Mouse (Mus musculus) kidney, adult 8-10 months (tissue): ENCODE results near the gene Nfkb1.

Experiments
- DNase-seq, 2 experiments: peaks; one replicate each; pipeline ENCODE4 v3.0.0; 2022

Nfkb1 gene

GRCm38 (mm10) chr3:135665777-135666259 is 25.5 kb downstream of the Nfkb1 start:
- no peak for DNase-seq

DNA sequence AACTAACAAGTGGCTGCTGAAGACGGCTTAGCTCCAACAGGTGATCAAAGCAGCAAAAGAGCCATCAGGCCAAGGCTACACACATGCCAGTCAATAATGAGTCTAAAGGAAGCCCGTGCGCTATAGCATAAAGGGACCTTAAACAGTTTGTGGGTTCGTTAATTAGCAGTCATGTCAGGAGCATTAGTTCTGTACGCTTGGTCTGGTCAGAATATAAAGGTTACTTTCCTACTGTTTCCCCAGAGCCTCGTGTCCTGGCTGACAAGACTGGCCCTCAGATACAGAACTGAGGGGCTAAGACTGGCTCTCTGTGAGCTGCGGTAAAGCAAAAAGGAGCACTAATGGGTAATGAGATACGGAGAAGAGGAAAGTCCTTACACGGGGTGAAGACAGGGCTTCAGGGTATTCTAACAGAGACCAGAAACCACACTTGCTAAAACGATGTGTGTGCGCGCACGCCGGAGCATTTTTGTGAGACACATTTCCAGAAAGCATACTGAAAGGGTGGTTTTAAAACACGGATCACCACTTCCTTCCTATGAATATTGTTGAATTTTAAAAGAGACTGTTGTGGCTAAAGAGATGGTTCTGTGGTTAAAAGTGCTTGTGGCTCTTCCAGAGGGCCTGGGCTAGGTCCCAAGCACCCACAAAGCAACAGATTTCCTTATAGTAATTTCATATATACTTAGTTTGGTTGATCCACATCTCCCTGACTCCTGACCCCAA is 29.0 kb downstream of the Nfkb1 start:
- DNase-seq, result no peak

DNA sequence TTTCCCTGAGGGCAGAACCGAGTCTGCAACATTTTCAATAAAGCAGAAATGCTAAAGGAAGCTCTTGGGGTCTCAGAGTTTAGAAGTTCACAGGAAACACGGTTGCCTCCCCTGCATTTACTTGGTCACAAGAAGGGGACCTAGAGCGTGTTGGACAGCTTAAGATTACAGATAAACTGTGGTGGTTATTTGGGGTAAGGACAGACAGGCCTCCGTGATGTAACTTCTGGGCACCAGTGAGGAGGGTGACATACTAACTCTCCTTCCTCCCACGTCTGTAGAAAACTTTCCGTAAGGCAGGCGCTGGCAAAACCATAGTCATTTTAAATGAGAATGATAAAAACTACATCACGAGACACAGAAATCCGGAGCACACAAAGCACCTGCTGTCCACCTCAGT is 29.6 kb downstream of the Nfkb1 start:
- DNase-seq, result no peak

GRCm38 (mm10) chr3:135658540-135659097 is 32.7 kb downstream of the Nfkb1 start:
- DNase-seq, result no peak

DNA sequence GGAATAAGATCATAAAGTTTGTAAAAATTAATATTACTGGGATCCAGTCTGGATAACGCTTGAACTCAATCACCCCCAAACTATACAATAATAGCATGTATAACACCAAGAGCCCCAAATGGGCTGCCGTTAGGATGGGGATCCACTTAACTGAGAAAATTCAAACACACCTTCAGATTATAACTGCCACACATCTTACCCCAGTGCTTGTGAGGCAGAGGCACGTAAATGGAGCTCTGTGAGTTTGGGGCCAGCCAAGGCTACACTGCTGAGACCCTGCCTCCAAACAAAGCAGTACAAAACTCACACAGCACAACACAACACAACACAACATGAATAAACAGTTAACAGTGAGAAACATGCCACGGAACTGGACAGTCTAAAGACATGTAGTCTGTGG is 35.2 kb downstream of the Nfkb1 start:
- DNase-seq, result no peak

DNA sequence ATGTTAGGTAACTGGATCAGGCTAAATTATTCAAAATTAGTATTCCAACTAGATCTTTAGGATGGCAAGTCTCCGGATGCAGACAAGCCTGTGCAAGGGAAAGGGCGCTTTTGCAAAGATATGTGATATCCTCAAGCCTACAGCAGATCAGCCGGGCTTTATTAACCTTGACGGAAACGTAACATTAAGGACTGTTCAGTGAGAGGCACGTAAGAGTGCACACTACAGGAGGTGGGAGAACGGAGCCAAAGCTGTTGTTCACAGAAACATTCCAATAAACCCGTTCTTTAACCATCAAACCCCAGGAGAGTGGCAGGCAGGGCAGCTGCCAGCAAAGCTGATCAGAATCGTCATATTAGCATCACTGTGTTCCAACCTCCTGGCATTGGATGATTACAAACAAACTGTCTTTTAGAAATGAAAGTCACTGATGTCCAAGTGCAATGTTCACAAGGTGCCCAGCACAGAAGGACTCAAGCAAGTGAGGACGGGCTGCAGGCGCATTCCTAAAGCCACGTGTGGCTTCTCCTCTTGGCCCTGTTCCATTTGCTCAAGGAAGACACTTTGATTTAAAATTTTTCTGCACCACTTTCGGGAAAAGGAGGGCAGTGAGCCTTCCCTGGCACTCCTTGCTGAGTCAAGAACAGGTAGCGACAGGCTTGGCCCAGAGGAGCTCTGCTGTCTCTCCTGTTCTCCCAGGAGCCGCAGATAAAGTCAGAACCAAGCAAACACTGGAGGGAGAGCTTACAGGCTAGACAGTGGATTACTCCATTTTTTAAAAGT is 40.4 kb downstream of the Nfkb1 start:
- DNase-seq, result peak; percentile 12 to 13

- DNase-seq, result no peak
Measured at GRCm38 (mm10) chr3:135649809-135650208, 41.5 kb downstream of the Nfkb1 start.

- DNase-seq, result no peak
Measured at GRCm38 (mm10) chr3:135648501-135648900, 42.8 kb downstream of the Nfkb1 start.

- no peak for DNase-seq
Measured at GRCm38 (mm10) chr3:135646622-135647021, 44.7 kb downstream of the Nfkb1 start.

DNA sequence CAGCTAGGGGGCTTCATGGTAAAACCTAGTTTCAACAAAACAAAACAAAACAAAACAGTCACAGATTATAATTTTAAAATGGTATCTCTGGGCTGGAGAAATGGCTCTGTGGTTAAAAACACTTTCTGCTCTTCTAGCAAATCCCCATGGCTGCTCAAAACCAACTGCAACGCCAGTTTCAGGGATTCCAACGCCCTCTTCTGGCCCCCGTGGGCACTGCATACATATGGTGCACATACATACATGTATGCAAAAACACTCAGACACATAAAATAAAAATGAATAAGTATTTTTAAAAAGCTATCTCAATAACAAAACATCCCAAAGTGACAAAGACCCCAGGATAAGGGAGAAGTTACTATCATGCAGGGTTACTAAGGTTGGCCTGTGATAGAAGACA is 46.4 kb downstream of the Nfkb1 start:
- no peak for DNase-seq

DNA sequence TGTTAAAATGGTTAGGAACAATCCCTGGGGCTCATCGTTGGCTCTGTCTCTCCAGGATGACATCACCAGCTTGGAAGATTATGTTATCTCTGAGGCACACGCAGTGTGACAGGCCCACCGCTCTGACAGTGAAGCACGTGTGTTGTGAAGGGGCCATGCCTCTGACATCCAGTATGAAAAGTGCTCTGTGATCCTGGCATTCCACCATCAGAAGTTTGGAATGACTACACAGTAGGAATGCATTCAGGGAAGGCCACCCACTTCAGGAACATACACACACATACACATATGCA is 49.8 kb downstream of the Nfkb1 start:
- DNase-seq, result no peak

DNA sequence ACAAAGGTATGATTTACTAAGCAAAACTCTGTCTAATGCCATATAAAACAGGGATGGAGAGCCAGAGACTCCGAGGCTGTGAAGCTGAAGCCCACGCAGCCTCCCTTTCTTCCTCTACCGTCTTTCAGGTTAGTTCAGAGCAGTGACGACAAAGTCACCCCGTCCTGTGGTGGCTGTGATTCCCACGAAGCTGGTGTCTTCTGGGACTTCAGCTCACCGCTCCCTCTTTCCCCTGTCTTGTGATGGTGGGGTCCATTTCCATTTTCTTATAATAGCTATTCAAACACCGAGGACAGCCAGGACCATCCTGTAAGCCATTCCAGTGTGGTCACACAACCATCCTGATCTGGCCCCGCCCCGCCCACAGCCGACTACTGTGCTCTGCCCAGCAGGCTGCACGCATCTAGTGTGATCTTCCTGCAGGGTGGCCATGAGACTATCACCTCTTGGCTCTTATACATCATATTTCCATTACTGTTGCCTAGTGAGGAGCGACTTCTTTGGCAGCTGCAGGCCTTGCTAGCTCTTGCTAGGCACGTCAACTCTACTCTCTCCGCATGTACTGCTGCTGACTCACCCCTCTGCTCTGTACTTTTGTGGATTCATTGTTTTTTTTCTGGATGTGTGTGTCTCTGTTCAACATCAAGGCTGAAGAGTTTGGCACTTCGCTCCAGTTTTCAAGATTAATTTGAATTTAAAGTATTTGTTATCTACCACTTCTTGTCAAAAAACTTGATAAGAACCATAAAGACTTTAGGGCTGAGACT is 50.3 kb downstream of the Nfkb1 start:
- no peak for DNase-seq

DNA sequence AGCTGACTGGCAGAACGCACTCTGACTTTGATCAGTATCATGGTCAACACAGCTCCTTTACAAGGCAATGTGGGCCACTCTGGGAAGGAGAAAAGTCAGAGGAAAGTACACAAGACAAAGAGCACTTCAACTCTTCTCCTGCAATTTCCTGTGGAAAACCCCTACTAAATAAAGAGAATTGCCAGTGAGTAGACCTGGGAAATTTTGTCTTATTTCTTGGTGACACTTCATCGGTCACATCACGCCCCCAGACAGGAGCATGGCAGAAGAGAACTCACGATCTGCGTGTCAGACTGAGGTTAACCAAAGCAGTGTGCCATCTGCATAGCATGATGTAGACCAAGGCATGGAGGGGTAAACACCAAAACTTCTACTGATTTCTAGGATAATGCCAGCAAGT is 51.1 kb downstream of the Nfkb1 start:
- DNase-seq, result no peak

- no peak for DNase-seq
Measured at GRCm38 (mm10) chr3:135637592-135637991, 53.8 kb downstream of the Nfkb1 start.

- DNase-seq, result no peak
Measured at GRCm38 (mm10) chr3:135636454-135636853, 54.9 kb downstream of the Nfkb1 start.

GRCm38 (mm10) chr3:135635646-135636434 is 55.5 kb downstream of the Nfkb1 start:
- DNase-seq, result no peak

DNA sequence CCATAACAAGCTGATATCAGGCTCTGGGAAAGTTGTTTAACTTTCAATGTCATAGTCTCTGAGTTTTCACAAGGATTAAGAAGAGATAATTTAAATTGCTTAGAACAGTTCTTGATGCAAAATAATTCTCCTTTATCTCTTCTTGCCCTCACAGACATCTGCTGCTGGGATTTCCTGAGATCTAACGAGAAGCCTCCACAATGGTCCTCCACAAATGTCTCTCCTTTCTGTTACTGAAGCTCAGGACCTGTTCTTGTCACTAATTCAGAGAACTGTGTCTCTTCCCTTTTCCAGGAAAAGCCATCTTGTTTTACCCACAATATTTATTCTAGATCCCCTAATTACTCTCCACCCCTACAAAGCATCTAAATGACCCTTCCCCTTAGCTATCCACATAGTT is 56.3 kb downstream of the Nfkb1 start:
- DNase-seq, result no peak

DNA sequence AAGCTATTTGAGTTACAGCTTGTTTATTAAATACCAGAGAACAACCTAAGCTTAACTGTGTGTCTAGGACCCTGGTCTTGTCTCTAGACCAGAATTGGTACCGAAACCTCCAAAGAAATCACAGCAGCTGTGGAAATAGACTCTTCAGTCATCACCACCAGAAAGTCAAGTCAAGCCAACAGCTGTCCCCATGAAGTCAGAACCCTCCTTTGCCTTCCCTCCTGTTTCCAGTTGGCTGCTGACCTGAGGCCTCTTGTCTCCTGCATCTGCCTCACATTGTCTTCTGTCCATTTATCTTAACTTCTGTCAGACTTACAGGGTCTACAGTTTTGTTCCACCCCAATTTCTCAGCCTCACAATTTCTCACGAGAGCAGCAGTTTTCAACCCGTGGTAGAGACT is 57.1 kb downstream of the Nfkb1 start:
- DNase-seq, result no peak

DNA sequence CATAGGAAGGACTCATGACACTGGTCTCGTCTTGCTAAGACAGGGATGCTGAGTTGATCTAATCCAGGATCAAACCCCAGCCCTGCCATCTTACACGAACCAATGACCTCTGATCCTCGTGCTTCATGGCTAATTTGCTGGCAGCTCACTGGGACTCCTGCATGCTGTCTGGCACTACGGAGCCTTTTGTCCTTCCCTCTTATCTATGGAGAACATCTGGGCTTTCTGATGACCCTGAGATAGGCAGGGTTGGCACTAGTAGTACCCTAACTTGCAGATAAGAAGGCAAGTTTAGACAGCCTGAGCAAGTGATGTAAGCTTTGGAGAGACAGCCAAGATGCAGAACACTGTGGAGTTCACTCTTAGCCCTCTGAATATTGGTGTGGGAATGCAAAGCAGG is 59.5 kb downstream of the Nfkb1 start:
- DNase-seq, result no peak

GRCm38 (mm10) chr3:135631096-135631457 is 60.3 kb downstream of the Nfkb1 start:
- peak in 1 of 2 experiments; percentile 18 for DNase-seq

GRCm38 (mm10) chr3:135630430-135631095 is 60.8 kb downstream of the Nfkb1 start:
- peak; percentile 33 to 34 for DNase-seq

GRCm38 (mm10) chr3:135629830-135630355 is 61.5 kb downstream of the Nfkb1 start:
- no peak for DNase-seq
